Mouse (Mus musculus): Measurements from ENCODE around the gene Klf7.
A peak's percentile ranks its signal among the peaks of the same experiment; 100 is the strongest.

The Klf7 gene

GRCm38 (mm10) chr1:64061488-64061887, 60.6 kb downstream of the Klf7 start:
- DNase-seq (ENCODE audit: low spot score) = no peak

- DNase-seq (ENCODE audit: low spot score) = no peak
These were observed 61.2 kb downstream of the Klf7 start for GRCm38 (mm10) chr1:64060699-64061454.

- no peak for DNase-seq (ENCODE audit: low spot score)
These were observed 62.0 kb downstream of the Klf7 start for GRCm38 (mm10) chr1:64060116-64060515.

DNA sequence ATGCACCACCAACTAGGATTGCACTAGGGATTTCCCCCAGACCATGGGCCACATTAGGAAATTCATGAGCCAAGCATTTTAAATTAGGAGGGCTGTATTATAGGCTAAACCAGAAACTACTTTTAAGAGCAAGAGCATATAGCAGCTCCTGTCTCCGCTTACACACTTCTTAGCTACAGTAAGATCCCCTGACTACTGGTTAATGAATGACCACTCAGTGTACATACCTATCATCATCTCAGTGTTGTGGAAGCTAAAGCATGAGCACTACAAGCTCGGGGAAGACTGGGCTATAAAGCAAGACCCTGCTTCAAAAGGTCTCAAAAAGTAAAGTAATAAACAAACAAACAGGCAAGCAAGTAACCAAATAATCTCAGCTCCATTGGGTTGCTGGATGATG, 65.5 kb downstream of the Klf7 start:
- DNase-seq (ENCODE audit: low spot score) = no peak

GRCm38 (mm10) chr1:64055978-64056377, 66.1 kb downstream of the Klf7 start:
- DNase-seq (ENCODE audit: low spot score) = no peak

- DNase-seq (ENCODE audit: low spot score) = no peak
These were observed 66.9 kb downstream of the Klf7 start for GRCm38 (mm10) chr1:64055210-64055609.

- DNase-seq (ENCODE audit: low spot score) = peak; percentile 46
These were observed 69.9 kb downstream of the Klf7 start for GRCm38 (mm10) chr1:64052069-64052750.

DNA sequence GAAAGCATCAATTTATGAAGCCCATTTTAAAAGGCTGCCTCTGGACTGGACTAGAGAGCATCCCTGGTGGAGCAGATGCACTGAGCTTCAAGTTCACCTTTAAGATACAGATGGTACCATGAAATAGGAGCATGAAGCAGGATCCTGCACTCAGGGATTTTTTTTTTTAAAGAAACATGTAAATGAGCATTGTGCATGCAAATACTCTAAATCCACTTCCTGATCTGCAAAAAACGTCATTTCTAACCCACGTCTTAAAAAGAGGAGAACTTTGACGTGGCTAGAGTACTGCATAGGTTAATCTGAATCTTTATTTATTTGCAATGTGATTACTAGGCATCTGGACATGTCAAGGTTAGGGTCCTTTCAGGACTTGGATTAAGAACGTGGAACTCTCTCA, 73.5 kb downstream of the Klf7 start:
- no peak for DNase-seq (ENCODE audit: low spot score)

- no peak for DNase-seq (ENCODE audit: low spot score)
These were observed 75.3 kb downstream of the Klf7 start for GRCm38 (mm10) chr1:64046802-64047156.

DNA sequence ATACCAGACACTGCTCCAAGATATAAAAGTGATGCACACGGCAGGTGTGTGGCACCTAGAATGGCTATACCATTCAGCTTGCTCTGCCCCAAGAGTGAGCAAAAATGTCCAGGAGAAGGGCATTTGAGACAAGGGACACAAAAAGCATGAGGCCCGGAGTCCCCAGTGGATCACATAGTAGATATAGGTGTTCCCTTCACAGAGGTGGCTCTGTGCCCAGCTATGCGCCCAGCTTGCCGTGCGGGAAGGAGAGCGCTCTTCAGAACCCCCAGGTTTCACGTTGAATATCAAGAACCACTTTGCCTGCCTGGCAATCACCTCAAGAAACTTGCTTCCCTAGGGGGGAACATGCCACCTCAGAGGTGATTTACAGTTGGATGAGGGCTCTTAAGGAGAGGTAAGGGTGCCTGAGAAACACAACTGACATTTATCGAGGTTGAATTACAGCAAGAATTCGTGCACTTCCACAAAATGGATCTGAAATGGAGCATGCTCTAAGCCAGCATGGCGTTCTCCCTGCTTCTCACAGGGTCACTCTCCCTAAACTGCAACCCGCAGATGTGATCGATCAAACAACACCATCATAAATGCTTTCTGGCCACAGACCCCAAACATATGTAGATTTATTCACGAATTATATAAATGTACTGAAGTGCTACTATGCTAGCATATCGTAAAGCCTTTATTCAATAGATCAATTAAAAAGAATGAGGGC, 75.8 kb downstream of the Klf7 start:
- DNase-seq (ENCODE audit: low spot score) = no peak

GRCm38 (mm10) chr1:64044577-64044976, 77.5 kb downstream of the Klf7 start:
- peak; percentile 31 for DNase-seq (ENCODE audit: low spot score)

- DNase-seq (ENCODE audit: low spot score) = peak; percentile 81
These were observed 81.2 kb downstream of the Klf7 start for GRCm38 (mm10) chr1:64040831-64041383.

DNA sequence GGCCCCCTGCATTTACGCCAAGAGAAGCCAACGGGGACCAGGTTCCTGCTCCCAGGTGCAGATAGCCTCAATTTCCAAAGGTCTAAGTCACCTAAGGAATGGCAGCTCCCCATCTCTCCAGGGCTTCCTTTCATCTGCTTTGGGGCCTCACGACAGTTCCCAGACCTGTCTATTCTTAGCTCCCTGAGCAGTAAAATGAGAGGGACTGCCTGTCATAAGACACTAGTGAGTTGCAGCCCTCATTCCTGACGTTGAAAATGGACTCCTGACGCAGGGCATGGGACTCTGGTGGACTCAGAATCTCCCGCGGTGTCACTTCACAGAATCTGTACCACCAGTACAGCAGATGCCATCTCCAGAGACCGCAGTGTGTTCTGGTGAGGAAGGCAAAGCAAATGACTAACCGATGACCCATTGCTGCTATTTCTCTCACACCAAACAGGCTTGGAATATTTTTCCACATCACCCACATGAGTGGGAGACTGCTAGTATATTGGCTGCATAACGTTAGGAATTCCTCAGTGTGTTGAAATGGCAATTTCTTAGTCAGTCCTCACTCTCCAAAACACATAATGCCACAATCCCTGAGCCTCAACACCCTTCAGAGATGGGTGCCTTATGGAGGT, 81.9 kb downstream of the Klf7 start:
- DNase-seq (ENCODE audit: low spot score) = no peak

DNA sequence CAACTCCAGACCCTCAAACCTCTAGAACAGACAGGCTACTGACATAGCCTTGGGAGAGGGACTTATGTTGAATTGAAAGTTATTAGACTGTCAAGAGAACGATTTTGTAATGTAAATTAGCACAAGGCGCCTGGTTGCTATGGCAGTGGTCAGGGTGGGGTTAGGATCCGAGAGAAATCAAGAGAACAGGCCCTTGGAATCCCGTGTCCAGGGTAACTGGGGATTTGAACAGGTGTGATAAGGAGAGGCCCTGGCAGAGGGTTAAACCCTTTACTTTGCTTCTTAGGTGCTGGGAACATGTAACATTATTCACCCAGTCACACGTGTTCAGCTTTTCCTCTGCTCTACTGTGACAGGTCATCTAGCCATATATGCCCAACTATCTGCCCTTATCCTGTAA, 83.7 kb downstream of the Klf7 start:
- DNase-seq (ENCODE audit: low spot score) = no peak

DNA sequence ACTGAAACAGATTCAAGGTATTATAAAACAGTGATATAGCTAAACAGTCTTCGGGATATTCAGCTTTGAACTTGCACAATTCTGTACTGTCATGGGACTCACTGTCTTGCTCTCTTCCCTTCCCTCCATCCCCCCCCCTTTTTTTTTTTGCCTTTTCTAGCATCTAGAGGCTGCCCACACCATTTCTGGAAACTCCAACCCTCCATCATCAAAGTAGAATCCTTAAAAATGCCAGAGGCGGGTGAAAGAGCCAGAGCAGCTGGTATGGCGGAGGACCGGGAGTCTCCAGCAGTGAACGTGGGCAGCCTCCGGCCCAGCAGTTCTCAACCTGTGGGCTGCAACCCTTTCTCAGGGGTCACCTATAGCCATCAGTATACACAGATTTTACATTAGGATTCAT, 84.3 kb downstream of the Klf7 start:
- no peak for DNase-seq (ENCODE audit: low spot score)

DNA sequence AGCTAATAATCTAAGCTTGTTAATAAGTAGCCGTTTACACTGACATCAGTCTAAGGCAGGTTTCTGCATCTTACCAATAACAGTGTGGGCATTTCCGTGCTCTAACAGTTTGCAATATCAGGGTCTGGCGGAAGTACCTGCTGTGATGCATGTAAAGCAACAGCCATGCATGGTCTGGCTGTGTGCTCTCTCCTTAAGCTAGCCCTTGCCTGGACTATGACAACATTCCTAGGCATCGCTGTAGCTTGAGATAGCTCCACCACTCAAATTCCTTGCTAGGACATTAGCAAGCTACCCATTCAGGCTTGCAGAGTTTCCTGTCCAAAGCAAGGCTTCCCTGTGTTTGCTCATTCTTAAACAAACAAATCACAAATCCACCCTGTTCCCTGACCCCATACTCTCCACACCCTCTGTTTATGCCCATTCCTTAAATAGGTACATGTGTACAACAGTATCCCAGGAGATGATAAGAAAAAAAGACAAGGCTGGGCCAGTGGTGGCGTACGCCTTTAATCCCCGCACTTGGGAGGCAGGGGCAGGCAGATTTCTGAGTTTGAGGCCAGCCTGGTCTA, 85.1 kb downstream of the Klf7 start:
- DNase-seq (ENCODE audit: low spot score) = peak; percentile 80

GRCm38 (mm10) chr1:64035804-64036203, 86.3 kb downstream of the Klf7 start:
- peak; percentile 39 for DNase-seq (ENCODE audit: low spot score)

DNA sequence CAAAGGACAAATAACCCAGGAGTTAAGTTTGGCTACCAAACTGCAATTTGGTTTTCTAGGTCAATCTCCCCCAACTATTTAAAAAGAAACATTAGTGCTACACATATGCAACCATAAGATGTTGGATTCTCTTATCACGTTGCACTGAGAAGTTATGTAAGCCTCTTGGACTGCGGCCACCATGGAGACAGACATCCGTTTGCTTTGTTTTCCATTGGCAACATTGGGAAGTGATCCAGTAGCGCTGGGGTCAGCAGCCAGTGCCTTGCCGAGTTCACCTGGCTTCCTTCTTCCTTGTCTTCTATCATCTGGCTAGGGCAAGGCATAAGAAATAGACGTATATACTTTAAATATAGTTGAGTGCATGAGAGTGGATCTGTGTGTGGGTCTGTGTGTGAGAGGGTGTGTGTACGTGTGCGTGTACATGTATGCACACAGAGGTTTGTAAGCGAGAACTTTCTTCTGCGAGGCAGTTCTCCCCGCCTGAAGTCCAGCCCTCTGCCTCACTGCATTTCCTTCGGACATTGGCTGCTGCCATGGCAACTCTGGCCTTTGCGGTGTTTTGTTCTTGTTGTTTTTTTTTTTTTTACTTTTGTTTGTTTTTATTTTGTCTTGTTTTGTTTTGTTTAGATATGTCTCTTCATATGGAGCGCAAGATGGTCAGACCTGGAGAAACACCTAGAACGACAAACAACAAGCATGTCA, 86.8 kb downstream of the Klf7 start:
- DNase-seq (ENCODE audit: low spot score) = peak; percentile 62

- no peak for DNase-seq (ENCODE audit: low spot score)
These were observed 89.4 kb downstream of the Klf7 start for GRCm38 (mm10) chr1:64032502-64033231.

- no peak for DNase-seq (ENCODE audit: low spot score)
These were observed 100.1 kb downstream of the Klf7 start for GRCm38 (mm10) chr1:64021986-64022385.
